Mouse (Mus musculus): ENCODE measurements at regions not wholly inside any gene's neighbourhood (a gene's known extent, or its start where the extent isn't known, plus 50 kb on each side); places are given as distances from the start of the nearest gene placed in this dataset.

- DNase-seq (ENCODE audit: low spot score in 2 of 2): peak; percentile 8 to 74
Observed at GRCm38 (mm10) chr14:104027077-104027899, 183.1 kb upstream of the Ednrb start.

- DNase-seq (ENCODE audit: low spot score in 2 of 2): no peak
Observed at GRCm38 (mm10) chr14:104008538-104008937, 164.3 kb upstream of the Ednrb start.

GRCm38 (mm10) chr14:104006426-104006825, 162.2 kb upstream of the Ednrb start:
- no peak for DNase-seq (ENCODE audit: low spot score in 2 of 2)

- no peak for DNase-seq (ENCODE audit: low spot score in 2 of 2)
Observed at GRCm38 (mm10) chr14:104005132-104005531, 160.9 kb upstream of the Ednrb start.

GRCm38 (mm10) chr14:104002421-104002820, 158.2 kb upstream of the Ednrb start:
- DNase-seq (ENCODE audit: low spot score in 2 of 2): no peak

GRCm38 (mm10) chr14:103990418-103990817, 146.2 kb upstream of the Ednrb start:
- DNase-seq (ENCODE audit: low spot score in 2 of 2): no peak

- no peak for DNase-seq (ENCODE audit: low spot score in 2 of 2)
Observed at GRCm38 (mm10) chr14:103989949-103990348, 145.7 kb upstream of the Ednrb start.

GRCm38 (mm10) chr14:103987266-103987665, 143.1 kb upstream of the Ednrb start:
- no peak for DNase-seq (ENCODE audit: low spot score in 2 of 2)

- DNase-seq (ENCODE audit: low spot score in 2 of 2): no peak
Observed at GRCm38 (mm10) chr14:103984349-103984748, 140.1 kb upstream of the Ednrb start.

GRCm38 (mm10) chr14:103978808-103979207, 134.6 kb upstream of the Ednrb start:
- DNase-seq (ENCODE audit: low spot score in 2 of 2): no peak

- DNase-seq (ENCODE audit: low spot score in 2 of 2): no peak
Observed at GRCm38 (mm10) chr14:103977769-103978168, 133.6 kb upstream of the Ednrb start.

GRCm38 (mm10) chr14:103973955-103974354, 129.8 kb upstream of the Ednrb start:
- no peak for DNase-seq (ENCODE audit: low spot score in 2 of 2)

GRCm38 (mm10) chr14:103973111-103973510, 128.9 kb upstream of the Ednrb start:
- DNase-seq (ENCODE audit: low spot score in 2 of 2): no peak

GRCm38 (mm10) chr14:103969305-103969704, 125.1 kb upstream of the Ednrb start:
- DNase-seq (ENCODE audit: low spot score in 2 of 2): no peak

- no peak for DNase-seq (ENCODE audit: low spot score in 2 of 2)
Observed at GRCm38 (mm10) chr14:103966293-103966692, 122.1 kb upstream of the Ednrb start.

- no peak for DNase-seq (ENCODE audit: low spot score in 2 of 2)
Observed at GRCm38 (mm10) chr14:103962303-103962881, 118.2 kb upstream of the Ednrb start.

- DNase-seq (ENCODE audit: low spot score in 2 of 2): no peak
Observed at GRCm38 (mm10) chr14:103951899-103952298, 107.7 kb upstream of the Ednrb start.

- no peak for DNase-seq (ENCODE audit: low spot score in 2 of 2)
Observed at GRCm38 (mm10) chr14:103949950-103950349, 105.7 kb upstream of the Ednrb start.

- DNase-seq (ENCODE audit: low spot score in 2 of 2): no peak
Observed at GRCm38 (mm10) chr14:103948026-103948777, 104.0 kb upstream of the Ednrb start.

GRCm38 (mm10) chr14:103945753-103946152, 101.6 kb upstream of the Ednrb start:
- no peak for DNase-seq (ENCODE audit: low spot score in 2 of 2)

- DNase-seq (ENCODE audit: low spot score in 2 of 2): no peak
Observed at GRCm38 (mm10) chr14:103939867-103940266, 95.7 kb upstream of the Ednrb start.

- DNase-seq (ENCODE audit: low spot score in 2 of 2): no peak
Observed at GRCm38 (mm10) chr14:103938937-103939336, 94.7 kb upstream of the Ednrb start.
